Mouse (Mus musculus): ENCODE data around the gene Srrm1.

DNA sequence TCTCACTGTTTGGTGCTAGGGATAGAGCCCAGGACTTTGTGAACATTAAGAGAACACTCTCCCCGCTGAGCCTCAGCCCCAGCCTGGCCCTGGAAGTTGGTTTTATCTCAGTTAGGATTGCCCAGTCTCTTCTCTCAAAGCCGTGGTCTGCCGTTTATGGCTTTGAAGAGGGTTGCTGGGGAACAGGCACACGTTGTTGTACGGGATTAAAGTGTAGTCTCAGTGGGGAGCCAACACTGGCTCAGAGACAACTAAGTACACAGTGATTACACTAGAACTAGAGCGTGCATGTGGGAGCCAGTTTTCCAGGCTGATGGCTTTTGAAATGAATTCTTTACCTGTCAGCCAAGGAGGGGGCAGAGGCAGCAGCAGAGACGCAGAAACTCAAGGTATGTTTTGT is 48.8 kb upstream of the Srrm1 start:
- no peak for TF ChIP-seq CEBPB (IDR thresholded peaks at IDR 0.05; ENCODE audit: insufficient read depth, poor library complexity, severe bottlenecking)
- no peak for TF ChIP-seq POLR2AphosphoS2 (IDR thresholded peaks at IDR 0.05; ENCODE audit: insufficient read length, low read depth)
- TF ChIP-seq POLR2A (IDR thresholded peaks at IDR 0.05; ENCODE audit: insufficient read length, low read depth), result no peak
- TF ChIP-seq TCF12 (IDR thresholded peaks at IDR 0.05; ENCODE audit: insufficient read depth, poor library complexity, severe bottlenecking), result no peak
- TF ChIP-seq MYOG (IDR thresholded peaks at IDR 0.05; ENCODE audit: control insufficient read depth in 1 of 3, insufficient read depth in 1 of 3, insufficient read length in 2 of 3, low read depth in 2 of 3), result no peak
- no peak for TF ChIP-seq USF1 (IDR thresholded peaks at IDR 0.05; ENCODE audit: low read depth)
- TF ChIP-seq TCF3 (IDR thresholded peaks at IDR 0.05; ENCODE audit: insufficient read length, low read depth), result no peak
- TF ChIP-seq E2F4 (IDR thresholded peaks at IDR 0.05; ENCODE audit: insufficient read depth), result no peak
- no peak for TF ChIP-seq SRF (IDR thresholded peaks at IDR 0.05; ENCODE audit: control insufficient read depth, insufficient read length, low read depth)
